Mouse (Mus musculus) testis, adult 2 months (tissue): ENCODE data around the gene Polh.

Experiments used
- CTCF ChIP-seq: fragments of 200-500 bp; IDR thresholded peaks from 2 replicates; pipeline ENCODE4 v1.5.1; 2012; ENCODE audit warnings: low read depth, mild to moderate bottlenecking, inconsistent platforms, low read length, moderate library complexity; ENCODE audit not compliant: control insufficient read depth, insufficient read depth, insufficient replicate concordance
- POLR2A ChIP-seq: fragments of 200-500 bp; IDR thresholded peaks from 2 replicates; pipeline ENCODE4 v1.6.1; 2012; ENCODE audit warnings: low read depth, mild to moderate bottlenecking, inconsistent platforms, low read length, moderate library complexity; ENCODE audit not compliant: control insufficient read depth

DNA sequence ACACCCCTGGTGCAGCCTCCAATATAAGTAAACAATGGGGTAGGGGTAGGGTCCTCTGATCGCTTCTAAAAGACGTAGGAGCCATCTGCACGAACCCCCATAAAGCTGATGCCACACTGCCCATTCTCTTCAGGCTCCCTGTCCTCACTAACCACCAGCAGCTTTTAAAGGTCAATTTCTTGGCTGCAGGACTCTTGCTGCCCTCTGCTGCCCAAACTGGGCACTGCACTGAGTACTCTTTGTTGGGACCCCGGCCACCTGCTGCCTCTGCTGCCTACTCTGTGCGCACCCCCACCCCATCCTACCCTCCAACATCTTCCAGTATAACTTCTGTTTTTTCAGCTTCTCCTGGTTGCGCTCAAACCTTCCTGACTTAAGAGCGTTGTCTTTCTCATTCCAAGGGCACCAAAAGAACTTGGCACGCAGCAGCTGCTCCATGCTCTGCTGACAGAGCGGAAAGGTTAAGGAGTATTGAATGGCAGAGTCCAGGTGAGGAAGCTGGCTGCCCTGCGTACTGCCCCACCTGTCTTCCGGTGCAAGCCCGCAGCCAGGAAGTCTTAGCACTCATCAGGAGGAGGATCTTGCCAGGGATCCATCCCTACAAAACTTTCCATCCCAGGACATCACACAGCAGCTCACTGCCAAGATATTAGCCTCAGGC, 70.3 kb downstream of the Polh start:
- TF ChIP-seq CTCF, result peak; percentile 75; the same call in 1 of the 2 replicates
- no peak for TF ChIP-seq POLR2A
